Mouse (Mus musculus): Measurements from ENCODE around the gene Ybx3.

GRCm38 (mm10) chr6:131360693-131361092 lies 27.6 kb downstream of the Ybx3 start:
- TF ChIP-seq CTCF (IDR thresholded peaks at IDR 0.05; ENCODE audit: extremely low read depth, insufficient read depth, low read length) (no peak), POLR2A (IDR thresholded peaks at IDR 0.05; ENCODE audit: extremely low read depth, insufficient read depth, low read length) (no peak)
